Mouse (Mus musculus) cerebellum, postnatal 36 days (tissue): ENCODE measurements around the gene H3f3b.
A peak's percentile ranks its signal among the peaks of the same experiment; 100 is the strongest.

Experiments used
- DNase-seq, 2 experiments: peaks; one replicate each; pipeline ENCODE4 v3.0.0; 2021 to 2022; ENCODE audit warnings: mixed read lengths in 2 of 2

Gene H3f3b

DNA sequence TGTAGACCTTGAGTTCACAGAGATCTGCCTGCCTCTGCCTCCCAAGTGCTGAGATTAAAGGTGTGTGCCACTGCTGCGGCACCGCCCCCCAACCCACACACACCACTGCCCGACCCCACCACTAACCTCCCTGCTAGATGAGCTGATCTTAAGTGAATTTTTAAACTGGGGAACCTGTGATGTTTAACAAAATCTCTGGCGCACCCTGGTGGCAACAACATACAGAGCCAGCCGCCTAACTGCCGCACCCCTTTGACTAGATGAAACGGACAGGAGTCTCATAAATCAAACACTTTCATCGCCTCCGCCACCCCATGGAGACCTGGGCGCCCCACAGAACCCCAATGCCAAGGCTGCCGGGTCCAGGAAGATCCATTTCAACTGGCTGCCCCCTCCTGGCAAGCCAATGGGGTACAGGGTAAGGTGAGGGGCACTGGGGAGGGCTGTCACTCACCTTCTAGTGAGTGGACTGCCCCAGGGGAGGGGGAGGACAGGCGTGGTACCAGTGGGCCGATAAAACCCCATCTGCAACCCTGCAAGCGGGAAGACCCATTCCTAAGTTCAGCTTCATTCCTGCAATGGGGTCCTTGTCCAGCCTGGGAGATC, 28.1 kb downstream of the H3f3b start:
- peak; percentile 85 for DNase-seq

DNA sequence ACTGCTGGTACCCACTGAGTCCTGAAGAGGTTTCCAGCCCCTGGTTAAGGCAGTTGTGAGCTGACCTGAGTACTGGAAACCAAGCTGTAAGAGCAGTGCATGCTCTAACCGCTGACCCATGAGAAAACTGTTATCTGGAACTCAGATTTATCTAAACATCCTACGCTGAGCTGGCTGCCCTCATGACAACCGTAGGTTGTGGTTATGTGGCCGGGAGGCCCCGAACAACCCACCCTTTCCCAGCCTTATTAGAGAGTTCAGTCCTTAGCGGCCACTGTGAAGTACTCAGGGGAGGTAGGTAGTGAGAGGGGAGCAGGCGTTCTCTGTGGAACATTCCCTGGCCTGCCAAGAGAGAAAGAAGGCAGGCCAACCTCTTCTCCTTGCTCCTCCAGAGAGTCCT, 28.7 kb downstream of the H3f3b start:
- no peak for DNase-seq

DNA sequence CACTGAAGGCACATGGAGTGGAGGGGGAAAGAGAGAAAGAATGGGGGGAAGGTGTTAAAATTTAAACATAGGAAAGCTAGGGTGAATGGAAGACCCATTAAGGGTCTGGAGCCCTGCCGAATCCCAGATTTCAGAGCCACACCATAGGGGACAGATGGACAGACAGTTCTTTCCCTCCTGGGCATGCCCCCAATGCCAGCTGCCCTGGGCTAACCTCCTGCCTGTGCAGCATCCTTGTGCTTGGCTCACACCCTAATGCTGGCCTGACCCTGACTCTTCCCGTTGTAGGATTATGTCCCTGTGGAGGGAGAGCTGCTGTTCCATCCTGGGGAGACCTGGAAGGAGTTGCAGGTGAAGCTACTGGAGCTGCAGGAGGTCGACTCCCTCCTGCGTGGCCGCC, 30.1 kb downstream of the H3f3b start:
- DNase-seq, result no peak

DNA sequence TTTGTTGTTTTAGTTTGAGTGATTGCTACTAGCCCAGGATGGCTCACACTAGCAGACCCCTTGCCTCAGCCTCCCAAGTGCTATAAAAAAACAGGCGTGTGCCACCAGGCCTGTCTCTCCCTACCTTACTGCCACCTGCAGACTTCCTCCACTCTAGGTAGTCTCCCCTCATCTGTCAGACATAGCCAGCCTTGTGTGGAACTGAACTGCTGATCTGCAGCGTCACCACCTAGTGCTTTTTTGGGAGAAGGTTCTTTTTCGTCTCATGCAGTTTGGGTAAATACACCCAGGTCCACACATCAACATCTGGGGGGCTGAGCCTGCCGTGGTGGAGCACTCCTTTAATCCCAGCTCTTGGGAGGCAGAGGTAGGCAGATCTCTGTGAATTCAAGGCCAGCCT, 30.7 kb downstream of the H3f3b start:
- no peak for DNase-seq

DNA sequence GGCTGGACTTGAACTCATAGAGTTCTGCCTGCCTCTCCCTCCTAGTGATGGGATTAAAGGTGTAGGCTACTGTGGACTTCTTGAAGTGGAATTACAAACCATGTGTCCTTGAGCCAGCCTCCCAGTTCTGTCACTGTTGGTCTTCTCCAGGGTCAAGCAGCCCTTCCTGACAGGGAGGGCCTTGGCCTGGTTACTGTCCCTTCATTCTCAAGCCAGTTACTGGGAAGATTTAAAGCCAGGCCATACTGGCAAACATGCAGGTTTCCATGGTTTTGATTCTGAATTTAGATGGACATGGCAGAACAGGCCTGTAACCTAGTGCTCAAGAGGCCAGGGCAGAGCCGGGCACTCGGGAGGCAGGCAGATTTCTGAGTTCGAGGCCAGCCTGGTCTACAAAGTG, 32.5 kb downstream of the H3f3b start:
- no peak for DNase-seq

DNA sequence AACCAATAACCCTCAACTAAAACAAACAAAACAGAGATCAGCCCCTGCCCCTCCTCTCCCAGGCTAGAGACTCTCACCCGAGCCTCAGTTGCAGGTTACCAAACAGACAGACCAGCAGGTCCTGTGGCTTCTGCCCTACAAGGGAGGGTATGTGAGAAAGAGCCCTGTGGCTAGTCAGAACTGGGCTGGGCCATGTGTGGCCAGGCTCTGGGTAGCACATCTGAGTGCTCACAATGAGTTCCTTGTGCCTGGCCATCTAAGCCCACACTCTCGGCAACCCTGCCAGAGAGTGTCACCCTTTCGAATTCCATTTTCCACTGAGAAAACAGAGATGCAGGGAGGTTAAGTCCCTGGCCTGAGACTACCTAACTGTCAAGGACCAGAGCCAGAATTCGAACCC, 35.7 kb downstream of the H3f3b start:
- no peak for DNase-seq

DNA sequence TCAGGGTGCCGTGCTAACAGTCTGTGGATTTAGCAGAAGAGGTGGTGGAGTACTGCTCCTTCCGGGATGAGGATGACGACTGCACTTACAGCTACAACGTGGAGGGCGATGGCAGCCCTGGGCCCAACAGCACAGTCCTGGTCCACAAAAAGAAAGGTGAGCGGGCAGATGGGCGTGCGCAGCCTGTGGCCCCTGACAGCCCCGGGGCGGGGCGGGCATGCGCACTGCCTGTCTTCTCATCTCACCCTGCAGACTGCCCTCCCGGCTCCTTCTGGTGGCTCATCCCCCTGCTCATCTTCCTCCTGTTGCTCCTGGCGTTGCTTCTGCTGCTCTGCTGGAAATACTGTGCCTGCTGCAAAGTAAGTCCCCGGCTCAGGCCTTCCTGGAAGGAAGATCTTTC, 38.1 kb downstream of the H3f3b start:
- no peak for DNase-seq

DNA sequence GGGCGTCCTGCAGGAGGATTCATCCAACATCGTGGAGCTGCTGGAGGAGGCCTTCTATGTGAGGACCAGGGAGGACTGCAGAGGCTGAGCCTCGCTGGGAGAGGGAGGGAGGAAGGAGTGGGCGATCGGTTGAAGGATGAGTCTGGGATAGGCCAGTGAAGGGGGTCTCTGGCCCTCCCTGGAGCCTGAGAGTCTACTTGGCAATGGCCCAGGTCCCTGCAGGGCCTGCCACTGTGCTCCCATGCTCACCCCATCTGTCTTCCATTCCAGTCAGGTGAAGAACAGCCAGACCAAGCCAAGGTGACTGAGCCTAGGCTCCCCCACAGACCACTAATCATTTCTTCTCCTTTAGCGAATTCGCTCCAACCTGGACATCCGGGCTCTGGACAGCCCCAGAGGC, 44.5 kb downstream of the H3f3b start:
- DNase-seq, result peak in 1 of 2 experiments; percentile 35

DNA sequence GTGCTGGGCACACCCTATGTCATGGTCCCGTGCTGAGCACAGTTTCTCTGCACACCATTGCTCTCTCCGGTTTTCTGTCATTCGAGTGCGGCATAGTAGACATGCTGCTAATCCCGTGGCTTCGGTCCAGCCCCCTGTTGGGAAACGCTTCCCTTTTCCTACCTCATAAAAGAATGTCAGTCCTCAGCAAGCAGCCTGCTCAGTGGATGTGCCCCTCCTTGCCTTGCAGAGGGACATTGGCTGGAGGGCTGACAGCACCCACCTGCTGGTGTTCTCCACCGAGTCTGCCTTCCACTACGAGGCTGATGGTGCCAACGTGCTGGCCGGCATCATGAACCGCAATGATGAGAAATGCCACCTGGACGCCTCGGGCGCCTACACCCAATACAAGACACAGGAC, 45.3 kb downstream of the H3f3b start:
- peak; percentile 64 to 65 for DNase-seq

DNA sequence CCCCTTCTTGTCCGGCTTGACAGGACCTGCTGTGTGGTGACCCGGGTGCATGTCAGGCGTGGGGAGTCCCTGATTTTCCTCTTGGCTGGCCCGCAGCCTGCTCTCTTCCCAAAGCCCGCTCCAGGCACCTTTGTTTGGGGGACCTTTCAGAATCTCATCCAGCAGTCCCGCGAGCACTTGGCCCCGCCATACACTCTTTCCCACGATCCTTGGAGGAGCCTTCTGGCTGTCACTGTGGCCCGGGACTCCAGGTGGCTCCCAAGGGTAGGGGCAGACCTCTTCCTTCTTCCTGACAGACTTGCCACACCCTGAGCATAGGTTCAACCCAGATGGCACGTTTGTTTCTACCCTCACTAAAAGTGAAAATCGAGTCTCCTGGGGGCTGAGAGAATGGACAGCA, 52.2 kb downstream of the H3f3b start:
- DNase-seq, result no peak

DNA sequence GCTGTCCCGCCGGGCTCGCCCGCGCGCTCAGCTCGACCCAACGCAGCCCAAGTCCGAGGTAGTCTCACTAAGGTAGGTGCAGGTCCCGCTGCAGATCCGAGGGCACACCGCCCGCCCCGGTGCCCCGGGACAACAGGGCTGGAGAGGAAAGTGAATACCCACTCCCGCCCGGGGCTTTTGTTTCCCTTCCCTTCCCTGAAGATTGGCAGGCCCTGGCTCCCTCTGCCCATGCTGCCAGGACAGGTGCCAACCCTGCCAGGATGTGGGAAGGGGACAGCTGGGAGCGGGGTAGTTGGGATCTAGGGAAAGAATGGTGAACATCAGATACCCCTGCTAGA, 52.7 kb downstream of the H3f3b start:
- no peak for DNase-seq

DNA sequence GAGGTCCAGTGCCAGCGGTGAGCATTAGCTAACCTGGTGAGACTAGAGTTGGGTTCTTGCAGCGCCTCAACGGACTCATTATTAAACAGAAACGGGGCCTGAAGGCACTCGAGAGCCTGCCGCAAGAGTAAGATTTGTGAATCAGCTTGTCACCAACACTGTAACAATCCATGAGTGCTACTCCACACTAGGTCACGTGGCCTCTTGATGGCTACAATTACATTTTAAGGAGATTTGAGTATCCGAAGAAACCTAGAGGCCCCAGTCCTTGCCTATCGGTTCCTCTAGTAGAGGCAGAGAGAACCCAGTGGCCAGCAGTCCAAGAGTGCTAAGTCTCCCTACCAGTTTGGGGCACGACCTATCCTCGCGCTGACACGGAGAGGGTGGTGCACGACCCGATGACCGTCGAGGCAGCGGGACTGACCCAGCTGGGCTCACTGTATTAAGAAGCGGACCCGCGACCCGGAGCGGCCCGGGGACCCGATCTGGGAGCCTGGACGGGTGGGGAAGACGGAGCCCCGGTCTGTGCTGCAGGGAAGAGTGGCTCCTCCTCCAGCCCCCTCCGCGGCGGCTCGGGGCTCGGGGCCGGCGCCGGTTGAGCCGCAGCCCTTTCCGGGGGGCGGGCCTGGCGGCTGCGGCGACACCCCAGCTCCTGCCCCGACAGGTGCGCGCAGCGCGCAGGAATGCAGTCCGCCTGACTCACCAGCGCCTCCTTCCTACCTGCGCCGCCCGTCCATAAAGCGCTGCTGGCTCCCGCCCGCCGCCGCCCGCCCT, 53.3 kb downstream of the H3f3b start, which contains the start of gene Itgb4:
Gene Itgb4 (plus strand): TSS at position 401 of the 774 bp plus-strand sequence.
- DNase-seq, result peak; percentile 22 to 33
